Mouse (Mus musculus) megakaryocyte, embryonic 14.5 days (primary cell): ENCODE measurements around the gene 6330403K07Rik. TPM values are rescaled to one million over a fixed set of nuclear protein-coding genes. Genes with fewer than 3 reads are reported as not detected.

ENCODE experiments used
- H3K27me3 ChIP-seq: replicated peaks from 2 replicates; pipeline ENCODE3; 2012; ENCODE audit warnings: inconsistent platforms
- H3K36me3 ChIP-seq: replicated peaks from 2 replicates; pipeline ENCODE3; 2012; ENCODE audit warnings: low read length, inconsistent platforms, mixed read lengths
- H3K4me1 ChIP-seq: 2 replicates; pipeline ENCODE4 v1.6.1; 2012; ENCODE audit warnings: inconsistent platforms
- H3K4me3 ChIP-seq: replicated peaks from 2 replicates; pipeline ENCODE3; 2012; ENCODE audit warnings: moderate library complexity, mild to moderate bottlenecking, inconsistent platforms
- H3K9me3 ChIP-seq: 2 replicates; pipeline ENCODE4 v1.6.1; 2012; ENCODE audit warnings: inconsistent platforms
- FLI1 ChIP-seq: IDR thresholded peaks from 2 replicates; pipeline ENCODE4 v1.6.1; 2012; ENCODE audit warnings: low read length, inconsistent platforms, mixed read lengths
- GATA1 ChIP-seq: IDR thresholded peaks from 3 replicates; pipeline ENCODE4 v1.6.1; 2012; ENCODE audit warnings: mixed read lengths, low read length, inconsistent platforms, borderline replicate concordance
- polyA plus RNA-seq: library from polyadenylated mRNA; stranded (reverse); fragments of >175 nt; gene quantifications from 2 replicates; pipeline ENCODE4 v1.2.3, GENCODE M21; 2012; ENCODE audit warnings: low replicate concordance; ENCODE audit not compliant: insufficient read depth

The 6330403K07Rik gene
- polyA plus RNA-seq, 1 experiment: not detected

DNA sequence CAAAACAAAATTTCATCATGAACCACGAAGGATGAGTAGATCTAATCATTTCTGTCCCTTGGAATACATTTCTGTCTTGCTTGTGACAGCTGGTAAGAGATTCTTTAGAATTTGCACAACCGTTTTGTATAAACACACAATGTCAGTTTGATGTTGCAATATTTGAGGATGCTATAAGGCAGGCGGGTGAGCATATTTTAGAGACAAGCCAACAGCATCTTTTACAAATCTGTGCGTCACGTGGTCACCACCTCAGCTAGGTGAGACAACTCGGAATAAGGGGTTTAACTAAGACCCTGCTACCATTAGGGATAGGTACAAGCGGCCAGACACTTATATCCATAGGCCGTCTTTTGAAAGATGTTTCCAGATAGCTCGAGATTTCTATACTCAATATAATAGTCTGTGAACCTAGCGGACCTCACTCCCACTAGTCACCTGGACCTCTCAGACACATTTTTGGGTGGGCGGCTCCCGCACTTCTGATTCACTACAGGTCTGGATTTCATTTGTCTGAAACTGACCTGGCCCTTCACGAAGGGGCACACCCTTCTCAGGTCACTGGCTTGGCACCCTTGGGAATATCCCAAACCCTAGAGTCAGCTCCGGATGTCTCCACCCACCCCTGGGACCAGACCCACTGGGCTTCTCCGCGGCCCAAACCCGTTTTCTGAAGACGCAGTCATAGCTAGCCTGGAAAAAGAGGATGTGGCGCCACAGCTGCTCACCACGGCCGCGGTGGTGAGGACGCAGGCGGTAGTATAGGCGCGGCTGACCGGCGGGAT is 14.7 kb downstream of the 6330403K07Rik start:
- Histone ChIP-seq H3K9me3 (no peaks in the 10 kb centered on the region), H3K4me3 (peak overlapping the region; percentile 98), H3K27me3 (no peaks in the 10 kb centered on the region), H3K4me1 (peaks cover 63% of the 10 kb centered on the region), H3K36me3 (peaks cover 56% of the 10 kb centered on the region)
- TF ChIP-seq GATA1: no peak
- TF ChIP-seq FLI1: no peak

DNA sequence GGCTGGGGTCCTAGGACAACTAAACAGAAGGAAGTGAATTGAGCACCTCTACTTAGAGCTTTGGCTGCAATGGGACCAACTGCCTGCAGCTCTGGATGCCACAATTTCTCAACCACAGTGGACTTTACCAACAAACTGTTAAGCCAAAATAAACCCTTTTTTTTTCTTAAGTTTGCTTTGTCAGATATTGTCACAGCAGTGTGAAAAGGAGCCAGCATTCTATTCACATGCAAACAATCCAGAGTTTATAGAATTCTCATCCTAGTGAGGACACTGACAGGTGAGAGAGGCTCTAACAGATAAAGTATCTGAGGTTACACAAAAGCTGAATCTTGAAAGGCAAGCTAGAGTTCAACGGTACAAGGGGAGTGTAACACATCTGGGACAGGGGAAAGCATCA is 16.3 kb downstream of the 6330403K07Rik start:
- TF ChIP-seq GATA1 (no peak), FLI1 (no peak)
- no peaks in the 10 kb centered on the region for H3K9me3 ChIP-seq
- H3K4me1 ChIP-seq: peaks cover 50% of the 10 kb centered on the region
- H3K27me3 ChIP-seq: no peaks in the 10 kb centered on the region
- H3K4me3 ChIP-seq: no peak overlapping the region
- H3K36me3 ChIP-seq: peaks cover 56% of the 10 kb centered on the region

- H3K9me3 ChIP-seq: no peaks in the 10 kb centered on the region
- no peak overlapping the region for H3K4me3 ChIP-seq
- TF ChIP-seq FLI1 (no peak), GATA1 (no peak)
- H3K4me1 ChIP-seq: peaks cover 38% of the 10 kb centered on the region
- H3K36me3 ChIP-seq: peaks cover 90% of the 10 kb centered on the region
- no peaks in the 10 kb centered on the region for H3K27me3 ChIP-seq
These were observed 20.6 kb downstream of the 6330403K07Rik start for GRCm38 (mm10) chr11:71012743-71013142.

GRCm38 (mm10) chr11:71008321-71008720 is 25.0 kb downstream of the 6330403K07Rik start:
- Histone ChIP-seq H3K4me1 (peaks cover 19% of the 10 kb centered on the region), H3K4me3 (no peak overlapping the region), H3K36me3 (peaks cover 71% of the 10 kb centered on the region), H3K27me3 (no peaks in the 10 kb centered on the region), H3K9me3 (no peaks in the 10 kb centered on the region)
- TF ChIP-seq FLI1: no peak
- no peak for TF ChIP-seq GATA1

GRCm38 (mm10) chr11:71007831-71008230 is 25.5 kb downstream of the 6330403K07Rik start:
- Histone ChIP-seq H3K27me3 (no peaks in the 10 kb centered on the region), H3K36me3 (peaks cover 66% of the 10 kb centered on the region), H3K4me1 (peaks cover 24% of the 10 kb centered on the region), H3K9me3 (no peaks in the 10 kb centered on the region), H3K4me3 (no peak overlapping the region)
- no peak for TF ChIP-seq FLI1
- no peak for TF ChIP-seq GATA1

- H3K9me3 ChIP-seq: no peaks in the 10 kb centered on the region
- peaks cover 32% of the 10 kb centered on the region for H3K4me1 ChIP-seq
- H3K36me3 ChIP-seq: peaks cover 60% of the 10 kb centered on the region
- H3K4me3 ChIP-seq: no peak overlapping the region
- no peaks in the 10 kb centered on the region for H3K27me3 ChIP-seq
- TF ChIP-seq GATA1 (no peak), FLI1 (no peak)
These were observed 26.3 kb downstream of the 6330403K07Rik start for GRCm38 (mm10) chr11:71007026-71007425.

DNA sequence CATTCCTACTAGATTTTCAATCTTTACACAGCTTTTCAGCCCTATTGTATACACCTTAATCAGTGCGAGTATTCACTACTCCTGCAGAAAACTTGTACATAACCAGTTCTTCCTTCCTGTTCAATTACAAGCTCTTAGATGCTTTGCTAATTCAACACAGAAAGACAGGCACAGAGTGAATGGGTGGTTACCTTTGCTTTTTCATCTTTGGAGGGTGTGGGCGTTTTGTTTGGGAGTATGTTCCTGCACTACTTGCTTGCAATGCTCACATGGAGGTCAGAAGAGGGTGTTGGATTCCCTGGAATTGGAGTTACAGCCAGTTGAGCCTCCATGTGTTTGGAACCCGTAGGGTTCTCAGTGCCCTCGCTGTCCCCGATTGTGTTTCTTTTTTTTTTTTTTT is 28.3 kb downstream of the 6330403K07Rik start:
- Histone ChIP-seq H3K4me3 (peak overlapping the region; percentile 95), H3K4me1 (peaks cover 42% of the 10 kb centered on the region), H3K36me3 (peaks cover 55% of the 10 kb centered on the region), H3K27me3 (no peaks in the 10 kb centered on the region), H3K9me3 (no peaks in the 10 kb centered on the region)
- TF ChIP-seq GATA1: no peak
- TF ChIP-seq FLI1: no peak

- Histone ChIP-seq H3K4me3 (peak within 1 kb of the TSS; percentile 95), H3K9me3 (no peaks in the 10 kb centered on the region), H3K4me1 (peaks cover 40% of the 10 kb centered on the region), H3K27me3 (no peaks in the 10 kb centered on the region), H3K36me3 (peaks cover 55% of the 10 kb centered on the region)
- no peak for TF ChIP-seq FLI1
- TF ChIP-seq GATA1: no peak
These were observed 29.0 kb downstream of the 6330403K07Rik start, which contains the start of gene Dhx33 for GRCm38 (mm10) chr11:71004316-71004773. Gene Dhx33 (minus strand): TSS chr11:71004437.

DNA sequence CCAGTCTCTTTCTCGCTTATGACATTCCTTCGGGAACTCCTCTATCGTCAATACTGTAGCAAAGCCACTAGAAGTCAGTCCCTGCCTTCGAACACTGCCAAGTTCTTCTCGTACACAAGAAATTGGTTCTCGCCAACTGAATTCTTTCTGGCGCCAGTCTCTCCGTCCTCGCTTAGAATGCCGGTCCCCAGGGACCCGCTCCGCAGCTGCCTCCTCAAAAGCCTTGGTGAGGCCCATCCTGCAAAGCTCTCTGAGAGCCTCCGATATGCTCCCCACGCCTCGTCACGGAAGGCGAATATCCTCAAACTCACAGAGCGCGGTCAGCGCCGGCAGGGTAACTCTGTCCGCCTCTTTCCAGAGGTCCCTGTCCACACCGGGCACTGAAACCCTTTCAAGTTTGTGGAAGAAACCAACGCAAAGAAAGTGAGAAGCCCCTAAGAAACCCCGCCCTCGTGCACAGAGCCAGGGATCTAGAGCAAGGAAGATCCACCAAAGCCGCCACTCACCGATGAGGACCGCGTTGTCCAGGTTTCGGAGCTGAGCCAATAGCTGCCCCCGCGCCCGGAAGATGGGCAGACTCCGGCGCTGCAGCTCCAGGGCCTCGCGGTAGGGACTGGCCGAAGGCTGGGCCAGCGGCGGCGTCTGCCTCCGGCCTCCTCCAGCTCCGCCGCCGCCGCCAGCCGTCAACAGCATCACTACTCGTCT is 29.6 kb downstream of the 6330403K07Rik start:
- Histone ChIP-seq H3K9me3 (no peaks in the 10 kb centered on the region), H3K27me3 (no peaks in the 10 kb centered on the region), H3K4me1 (peaks cover 34% of the 10 kb centered on the region), H3K36me3 (peaks cover 55% of the 10 kb centered on the region), H3K4me3 (peak overlapping the region; percentile 95)
- TF ChIP-seq FLI1 (no peak), GATA1 (no peak)

DNA sequence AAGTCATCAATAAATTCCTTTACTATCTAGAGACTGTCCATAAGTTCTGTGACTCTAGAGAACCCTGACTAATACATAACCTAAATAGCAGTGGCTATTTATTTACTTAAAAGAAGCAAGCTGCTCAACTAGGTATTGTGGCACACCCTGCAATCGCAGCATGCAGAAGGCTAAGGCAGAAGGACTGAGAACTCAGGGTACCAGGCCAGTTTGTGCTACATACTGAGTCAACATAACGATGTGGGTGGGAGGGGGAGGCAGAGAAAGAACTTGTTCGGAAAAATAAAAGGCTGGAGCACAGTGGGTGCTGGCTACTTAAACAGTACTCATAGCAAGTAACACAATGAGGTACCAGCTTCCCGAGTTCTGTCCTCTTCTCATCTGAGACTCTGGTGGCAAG is 32.1 kb downstream of the 6330403K07Rik start:
- no peaks in the 10 kb centered on the region for H3K27me3 ChIP-seq
- peaks cover 57% of the 10 kb centered on the region for H3K36me3 ChIP-seq
- H3K4me3 ChIP-seq: no peak overlapping the region

More for the DNA sequence above, 32.1 kb downstream of the 6330403K07Rik start:
- Histone ChIP-seq H3K4me1 (peaks cover 29% of the 10 kb centered on the region), H3K9me3 (no peaks in the 10 kb centered on the region)
- TF ChIP-seq FLI1: no peak
- no peak for TF ChIP-seq GATA1
